ENCODE assay signal across 38 mouse cellular contexts in genomic region chr2:122231616-122232015, GRCm38 (mm10). TPM values are rescaled to one million over a fixed set of nuclear protein-coding genes. Genes with fewer than 3 reads are reported as not detected.
"Had no signal": no experiment of that assay in that cellular context is flagged by ENCODE, and none has a peak within 500 bp of the region (broad histone marks: within the 10 kb centered on the region; RNA-seq: fewer than 3 reads in every experiment).

No protein-coding gene starts in this region.

- H3K4me1 ChIP-seq: embryonic facial prominence, embryonic 12.5 days had no signal

- H3K36me3 ChIP-seq: embryonic facial prominence, embryonic 10.5 days; embryonic facial prominence, embryonic 12.5 days; embryonic facial prominence, embryonic 13.5 days; embryonic facial prominence, embryonic 15.5 days; forebrain, embryonic 10.5 days; forebrain, embryonic 12.5 days; forebrain, embryonic 15.5 days had no signal

- DNase-seq: cerebellum, adult 9-10 months; cerebellum, adult 9-11 months; cerebellum, postnatal 10 days; cerebellum, postnatal 14 days; cerebellum, postnatal 25 days; cerebellum, postnatal 36 days; embryo, embryonic 11 days; forebrain, postnatal 0 days; gastrocnemius, adult 2 months; gastrocnemius, postnatal 10 days; gastrocnemius, postnatal 14 days; gastrocnemius, postnatal 36 days; heart, adult 11 months; heart, adult 18-20 months; heart, adult 2 months had no signal

- H3K27ac ChIP-seq: embryonic facial prominence, embryonic 10.5 days; embryonic facial prominence, embryonic 12.5 days; embryonic facial prominence, embryonic 13.5 days; embryonic facial prominence, embryonic 15.5 days; forebrain, embryonic 10.5 days; forebrain, embryonic 12.5 days; forebrain, embryonic 13.5 days; forebrain, embryonic 15.5 days; gastrocnemius, adult 2 months; heart, adult 2 months had no signal

- H3K9me3 ChIP-seq: embryonic facial prominence, embryonic 10.5 days; embryonic facial prominence, embryonic 12.5 days; embryonic facial prominence, embryonic 13.5 days; embryonic facial prominence, embryonic 15.5 days; forebrain, embryonic 10.5 days; forebrain, embryonic 12.5 days; forebrain, embryonic 13.5 days; forebrain, embryonic 15.5 days had no signal

- H3K27me3 ChIP-seq: embryonic facial prominence, embryonic 12.5 days; embryonic facial prominence, embryonic 13.5 days; embryonic facial prominence, embryonic 15.5 days; forebrain, embryonic 13.5 days; forebrain, embryonic 15.5 days had no signal

- H3K4me3 ChIP-seq: embryonic facial prominence, embryonic 10.5 days; embryonic facial prominence, embryonic 12.5 days; embryonic facial prominence, embryonic 13.5 days; embryonic facial prominence, embryonic 15.5 days; erythroblast, embryonic 14.5 days; forebrain, embryonic 10.5 days; forebrain, embryonic 12.5 days; forebrain, embryonic 13.5 days; forebrain, embryonic 15.5 days; gastrocnemius, adult 2 months; heart, adult 2 months had no signal

- H3K9ac ChIP-seq: embryonic facial prominence, embryonic 12.5 days; embryonic facial prominence, embryonic 13.5 days; embryonic facial prominence, embryonic 15.5 days; forebrain, embryonic 12.5 days; forebrain, embryonic 13.5 days; forebrain, embryonic 15.5 days; forebrain, postnatal 0 days had no signal

- H3K4me2 ChIP-seq: embryonic facial prominence, embryonic 12.5 days; embryonic facial prominence, embryonic 13.5 days; embryonic facial prominence, embryonic 15.5 days; forebrain, embryonic 12.5 days; forebrain, embryonic 13.5 days; forebrain, embryonic 15.5 days had no signal

- ATAC-seq: forebrain, embryonic 13.5 days; forebrain, embryonic 14.5 days; forebrain, embryonic 15.5 days; forebrain, embryonic 16.5 days; forebrain, postnatal 0 days had no signal

RNA-seq across cellular contexts. Expression of gene Terb2, which starts 45.5 kb away (rescaled TPM):
- total RNA-seq: common myeloid progenitor, adult 5-6 weeks; forebrain, postnatal 0 days; gastrocnemius, adult 18-20 months; gastrocnemius, adult 2 months; gastrocnemius, adult 8-10 months; gastrocnemius, postnatal 10 days; gastrocnemius, postnatal 14 days; gastrocnemius, postnatal 36 days; gastrocnemius, postnatal 4 days; granulocyte monocyte progenitor cell, adult 5-6 weeks; heart, adult 18-20 months; heart, adult 2 months; heart, adult 8-10 months had no signal
- polyA plus RNA-seq: cortical plate, adult 2 months; embryonic facial prominence, embryonic 10.5 days; embryonic facial prominence, embryonic 11.5 days; embryonic facial prominence, embryonic 12.5 days; embryonic facial prominence, embryonic 13.5 days; embryonic facial prominence, embryonic 14.5 days; embryonic facial prominence, embryonic 15.5 days; erythroblast, embryonic 14.5 days; forebrain, embryonic 10.5 days; forebrain, embryonic 11.5 days; forebrain, embryonic 12.5 days; forebrain, embryonic 13.5 days; forebrain, embryonic 14.5 days; forebrain, embryonic 15.5 days; forebrain, embryonic 16.5 days; forebrain, postnatal 0 days; frontal cortex, adult 2 months; gonadal fat pad, adult 2 months; heart, adult 2 months had no signal

RNA-seq across cellular contexts. Expression of gene Patl2, which starts 45.6 kb away (rescaled TPM):
- total RNA-seq: common myeloid progenitor, adult 5-6 weeks; forebrain, postnatal 0 days; gastrocnemius, adult 18-20 months; gastrocnemius, adult 2 months; gastrocnemius, adult 8-10 months; gastrocnemius, postnatal 10 days; gastrocnemius, postnatal 14 days; gastrocnemius, postnatal 36 days; gastrocnemius, postnatal 4 days; granulocyte monocyte progenitor cell, adult 5-6 weeks; heart, adult 18-20 months; heart, adult 2 months; heart, adult 8-10 months had no signal
- polyA plus RNA-seq: embryonic facial prominence, embryonic 12.5 days; embryonic facial prominence, embryonic 13.5 days; embryonic facial prominence, embryonic 14.5 days; erythroblast, embryonic 14.5 days; forebrain, embryonic 10.5 days; forebrain, embryonic 11.5 days; forebrain, embryonic 12.5 days; forebrain, embryonic 13.5 days; forebrain, embryonic 14.5 days; forebrain, embryonic 15.5 days; forebrain, embryonic 16.5 days; forebrain, postnatal 0 days; heart, adult 2 months had no signal
